ENCODE assay signal across 11 mouse cellular contexts in genomic region chr10:53461070-53461781, GRCm38 (mm10).
DNase-seq lines count a peak whose midpoint lies in the region; ATAC-seq lines count a peak whose summit lies in the region.
"Had no signal": no experiment of that assay in that cellular context is flagged by ENCODE, and none has a peak within 500 bp of the region (broad histone marks: within the 10 kb centered on the region; RNA-seq: fewer than 3 reads in every experiment).

No protein-coding gene starts in this region.

- H3K4me3 ChIP-seq in hindbrain, embryonic 15.5 days, result no peak overlapping the region
- H3K4me3 ChIP-seq in hindbrain, embryonic 14.5 days (replicated peaks; ENCODE audit: low read length), result no peak overlapping the region
- no peak overlapping the region for H3K4me3 ChIP-seq in lung, embryonic 16.5 days (ENCODE audit: low read length)
- H3K4me3 ChIP-seq: limb, embryonic 15.5 days had no signal

- H3K27me3 ChIP-seq in hindbrain, embryonic 15.5 days, result no peaks in the 10 kb centered on the region
- H3K27me3 ChIP-seq in hindbrain, embryonic 14.5 days (ENCODE audit: control insufficient read depth, insufficient read depth, low read length), result no peaks in the 10 kb centered on the region
- H3K27me3 ChIP-seq in lung, embryonic 16.5 days (ENCODE audit: control insufficient read depth, insufficient read depth, low read depth, low read length), result no peaks in the 10 kb centered on the region
- H3K27me3 ChIP-seq: limb, embryonic 15.5 days had no signal

- H3K9me3 ChIP-seq in hindbrain, embryonic 15.5 days, result no peaks in the 10 kb centered on the region
- no peaks in the 10 kb centered on the region for H3K9me3 ChIP-seq in hindbrain, embryonic 14.5 days (ENCODE audit: control insufficient read depth, low read length)
- H3K9me3 ChIP-seq in lung, embryonic 16.5 days (ENCODE audit: control insufficient read depth, low read length), result no peaks in the 10 kb centered on the region
- H3K9me3 ChIP-seq: limb, embryonic 15.5 days had no signal

- no peak for DNase-seq in hindbrain, embryonic 14.5 days (ENCODE audit: low spot score)
- DNase-seq in CD4-positive, CD25-positive, alpha-beta regulatory T cell, adult 2 months (ENCODE audit: low read depth, low spot score), result peak; percentile 46
- peak; percentile 49 for DNase-seq in ZHBTc4 (ENCODE audit: low read depth, low spot score)
- no peak for DNase-seq in spleen, adult 12 weeks (ENCODE audit: low spot score)
- DNase-seq in cerebellum, adult 8-10 months, result no peak
- DNase-seq in cerebellum, adult 11-12 months, result no peak
- DNase-seq: adrenal gland, postnatal 36 days; right cerebral cortex, postnatal 14 days had no signal

- 0 out of 2 replicates have a peak, but pooled peaks have one; percentile 43 for ATAC-seq in hindbrain, embryonic 15.5 days (ENCODE audit: low FRiP score, low read depth)
- ATAC-seq in hindbrain, embryonic 14.5 days (ENCODE audit: low FRiP score), result no peak
- ATAC-seq in lung, embryonic 16.5 days (ENCODE audit: low read depth), result peak; percentile 45

- H3K36me3 ChIP-seq in hindbrain, embryonic 15.5 days, result no peaks in the 10 kb centered on the region
- H3K36me3 ChIP-seq in hindbrain, embryonic 14.5 days (replicated peaks; ENCODE audit: control insufficient read depth, insufficient read depth), result no peaks in the 10 kb centered on the region
- H3K36me3 ChIP-seq in lung, embryonic 16.5 days (ENCODE audit: control insufficient read depth, insufficient read depth, low read length), result no peaks in the 10 kb centered on the region
- H3K36me3 ChIP-seq: limb, embryonic 15.5 days had no signal

- H3K4me2 ChIP-seq in hindbrain, embryonic 15.5 days, result no peak overlapping the region
- H3K4me2 ChIP-seq in hindbrain, embryonic 14.5 days (replicated peaks), result no peak overlapping the region
- H3K4me2 ChIP-seq in lung, embryonic 16.5 days (ENCODE audit: low read depth, low read length), result no peak overlapping the region
- H3K4me2 ChIP-seq: limb, embryonic 15.5 days had no signal

- 86% methylated on average over 7 of the region's 7 CpGs for WGBS in hindbrain, embryonic 15.5 days
- 78% methylated on average over 7 of the region's 7 CpGs for WGBS in hindbrain, embryonic 14.5 days
- 52% methylated on average over 7 of the region's 7 CpGs for WGBS in lung, embryonic 16.5 days

- no peak overlapping the region for H3K9ac ChIP-seq in hindbrain, embryonic 15.5 days
- no peak overlapping the region for H3K9ac ChIP-seq in hindbrain, embryonic 14.5 days
- no peak overlapping the region for H3K9ac ChIP-seq in lung, embryonic 16.5 days (ENCODE audit: low read length)
- H3K9ac ChIP-seq: limb, embryonic 15.5 days had no signal

- peaks cover 18% of the 10 kb centered on the region for H3K4me1 ChIP-seq in hindbrain, embryonic 15.5 days (replicated peaks)
- peaks cover 12% of the 10 kb centered on the region; the same call in 1 of the 2 replicates for H3K4me1 ChIP-seq in hindbrain, embryonic 14.5 days (replicated peaks; ENCODE audit: control insufficient read depth, insufficient read depth, low read length)
- 0 out of 2 replicates have a peak, but pooled peaks cover 9% of the 10 kb centered on the region for H3K4me1 ChIP-seq in lung, embryonic 16.5 days (replicated peaks; ENCODE audit: control insufficient read depth, insufficient read depth, low read length)

- no peak overlapping the region for H3K27ac ChIP-seq in hindbrain, embryonic 15.5 days (replicated peaks)
- H3K27ac ChIP-seq in hindbrain, embryonic 14.5 days, result no peak overlapping the region
- H3K27ac ChIP-seq in lung, embryonic 16.5 days (ENCODE audit: low read length), result no peak overlapping the region
- H3K27ac ChIP-seq: limb, embryonic 15.5 days had no signal

Comparison
In these comparisons a context has a peak if more than half of its experiments do, and no peak if none do; other contexts are left out.
1. DNase-seq: peak in CD4-positive, CD25-positive, alpha-beta regulatory T cell, adult 2 months (single experiment) and ZHBTc4 (single experiment); none in hindbrain, embryonic 14.5 days (single experiment), spleen, adult 12 weeks (single experiment), cerebellum, adult 8-10 months (single experiment) and cerebellum, adult 11-12 months (single experiment).